22 mouse cellular contexts compared by ENCODE assay signal in the genomic region with DNA sequence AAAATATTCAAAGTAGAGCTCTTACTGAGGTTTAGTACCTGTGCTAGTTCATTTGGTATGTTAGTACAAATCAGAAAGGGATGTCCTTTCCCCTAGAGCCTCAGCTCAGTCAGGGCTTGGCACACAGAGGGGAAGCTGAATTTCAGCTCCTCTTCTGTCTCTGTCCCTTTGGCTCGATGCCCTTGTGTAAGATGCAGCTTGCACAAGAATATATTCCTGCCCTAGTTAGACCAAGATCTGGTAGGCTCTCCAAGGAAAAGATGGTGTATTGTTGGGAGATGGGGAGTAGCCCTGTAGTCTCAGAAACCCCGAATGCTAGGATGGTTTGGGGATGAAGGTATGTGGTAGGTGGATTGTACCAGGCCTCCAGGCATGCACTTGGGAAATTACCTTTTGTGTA.
DNase-seq lines count a peak whose midpoint lies in the region; ATAC-seq and TF ChIP-seq lines count a peak whose summit lies in the region.
"Had no signal": no experiment of that assay in that cellular context is flagged by ENCODE, and none has a peak within 500 bp of the region (broad histone marks: within the 10 kb centered on the region; RNA-seq: fewer than 3 reads in every experiment).

No protein-coding gene starts in this region.

- 37% methylated on average over 2 of the region's 2 CpGs for WGBS in cerebellum, adult 2 months
- 85% methylated on average over 2 of the region's 2 CpGs for WGBS in forebrain, embryonic 11.5 days
- 84% methylated on average over 2 of the region's 2 CpGs for whole genome bisulfite sequencing in embryonic facial prominence, embryonic 10.5 days

- H3K4me1 ChIP-seq in cerebellum, adult 2 months (ENCODE audit: control insufficient read depth, insufficient read depth, low read length), result peaks cover 21% of the 10 kb centered on the region; the same call in 1 of the 2 replicates
- no peaks in the 10 kb centered on the region; the same call in 1 of the 2 replicates for H3K4me1 ChIP-seq in forebrain, embryonic 11.5 days (replicated peaks; ENCODE audit: control insufficient read depth, insufficient read depth, low read length)
- 0 out of 2 replicates have a peak, but pooled peaks cover 3% of the 10 kb centered on the region for H3K4me1 ChIP-seq in embryonic facial prominence, embryonic 10.5 days
- H3K4me1 ChIP-seq: forebrain, embryonic 15.5 days; liver, embryonic 15.5 days had no signal

- peak; percentile 31 for DNase-seq in gastrocnemius, adult 2 months
- no peak for DNase-seq in gastrocnemius, adult 8-10 months (ENCODE audit: low spot score in 2 of 2)
- peak; percentile 38 for DNase-seq in NIH3T3 (ENCODE audit: low read depth)
- DNase-seq in cerebellum, adult 2 months, result peak in 1 of 2 experiments; percentile 78
- DNase-seq in cerebellum, postnatal 36 days, result peak; percentile 41 to 53
- no peak for DNase-seq in forebrain, embryonic 11.5 days (ENCODE audit: low spot score)
- no peak for DNase-seq in thymus, postnatal 25 days
- DNase-seq in embryonic facial prominence, embryonic 10.5 days (ENCODE audit: low spot score), result no peak
- DNase-seq: heart, postnatal 36 days; kidney, adult 11 months; lung, postnatal 14 days; midbrain, embryonic 14.5 days; spleen, adult 18-20 months; thymus, postnatal 4 days had no signal

- no peaks in the 10 kb centered on the region for H3K27me3 ChIP-seq in cerebellum, adult 2 months (ENCODE audit: control insufficient read depth, insufficient read depth, low read length)
- H3K27me3 ChIP-seq in forebrain, embryonic 11.5 days (ENCODE audit: control insufficient read depth, insufficient read depth, low read length), result no peaks in the 10 kb centered on the region
- H3K27me3 ChIP-seq in embryonic facial prominence, embryonic 10.5 days (replicated peaks; ENCODE audit: low read depth, poor library complexity, severe bottlenecking), result no peaks in the 10 kb centered on the region
- H3K27me3 ChIP-seq: forebrain, embryonic 15.5 days; heart, embryonic 13.5 days; limb, embryonic 13.5 days; liver, embryonic 15.5 days; megakaryocyte, embryonic 14.5 days had no signal

- H3K9me3 ChIP-seq in forebrain, embryonic 11.5 days (ENCODE audit: control insufficient read depth, low read length), result no peaks in the 10 kb centered on the region
- no peaks in the 10 kb centered on the region for H3K9me3 ChIP-seq in embryonic facial prominence, embryonic 10.5 days
- H3K9me3 ChIP-seq: forebrain, embryonic 15.5 days; heart, embryonic 13.5 days; limb, embryonic 13.5 days; liver, embryonic 15.5 days; megakaryocyte, embryonic 14.5 days had no signal

- H3K4me3 ChIP-seq in gastrocnemius, adult 2 months, result no peak overlapping the region
- H3K4me3 ChIP-seq in cerebellum, adult 2 months (replicated peaks; ENCODE audit: insufficient read depth, low read depth, low read length), result no peak overlapping the region
- H3K4me3 ChIP-seq in forebrain, embryonic 11.5 days (ENCODE audit: low read depth, low read length), result no peak overlapping the region
- H3K4me3 ChIP-seq in embryonic facial prominence, embryonic 10.5 days, result no peak overlapping the region
- H3K4me3 ChIP-seq: erythroblast, embryonic 14.5 days; forebrain, embryonic 15.5 days; heart, embryonic 13.5 days; limb, embryonic 13.5 days; liver, embryonic 15.5 days; megakaryocyte, embryonic 14.5 days; myocyte had no signal

- no peak overlapping the region for H3K4me2 ChIP-seq in forebrain, embryonic 11.5 days (ENCODE audit: low read depth, low read length, severe bottlenecking)
- H3K4me2 ChIP-seq: forebrain, embryonic 15.5 days; heart, embryonic 13.5 days; limb, embryonic 13.5 days; liver, embryonic 15.5 days had no signal

- TF ChIP-seq POLR2A in cerebellum, adult 2 months (IDR thresholded peaks at IDR 0.05; ENCODE audit: borderline replicate concordance, insufficient read depth, low read length), result no peak

- TF ChIP-seq CTCF in gastrocnemius, adult 2 months (IDR thresholded peaks at IDR 0.05), result no peak
- no peak for TF ChIP-seq CTCF in cerebellum, adult 2 months (IDR thresholded peaks at IDR 0.05; ENCODE audit: borderline replicate concordance, insufficient read depth, low read depth, low read length)

- no peaks in the 10 kb centered on the region for H3K36me3 ChIP-seq in forebrain, embryonic 11.5 days (ENCODE audit: control insufficient read depth, insufficient read depth, low read length)
- H3K36me3 ChIP-seq in embryonic facial prominence, embryonic 10.5 days (replicated peaks), result peaks cover 52% of the 10 kb centered on the region

- ATAC-seq in forebrain, embryonic 11.5 days (replicated peaks; ENCODE audit: low FRiP score), result no peak
- ATAC-seq: forebrain, embryonic 15.5 days; hindbrain, postnatal 0 days had no signal

- no peak overlapping the region for H3K9ac ChIP-seq in forebrain, embryonic 11.5 days (ENCODE audit: low read length)
- H3K9ac ChIP-seq: forebrain, embryonic 15.5 days; heart, embryonic 13.5 days; limb, embryonic 13.5 days; liver, embryonic 15.5 days had no signal

- intact Hi-C loops in gastrocnemius, adult 2 months (cut with DNase I), result no loop called here

- no peak overlapping the region for H3K27ac ChIP-seq in gastrocnemius, adult 2 months
- peak overlapping the region; percentile 60; the same call in 1 of the 2 replicates for H3K27ac ChIP-seq in cerebellum, adult 2 months (ENCODE audit: insufficient read depth, low read length)
- H3K27ac ChIP-seq in forebrain, embryonic 11.5 days (ENCODE audit: low read depth, low read length), result no peak overlapping the region
- H3K27ac ChIP-seq in embryonic facial prominence, embryonic 10.5 days (replicated peaks), result no peak overlapping the region
- H3K27ac ChIP-seq: forebrain, embryonic 15.5 days; heart, embryonic 13.5 days; hindbrain, postnatal 0 days; limb, embryonic 13.5 days; liver, embryonic 15.5 days had no signal

Comparison
In these comparisons a context has a peak if more than half of its experiments do, and no peak if none do; other contexts are left out.
1. DNase-seq: peak in gastrocnemius, adult 2 months (single experiment), NIH3T3 (single experiment) and cerebellum, postnatal 36 days (2 of 2); none in gastrocnemius, adult 8-10 months (0 of 2), forebrain, embryonic 11.5 days (single experiment), thymus, postnatal 25 days (single experiment) and embryonic facial prominence, embryonic 10.5 days (single experiment).